ENCODE assay signal across 6 mouse cellular contexts in the genomic region with DNA sequence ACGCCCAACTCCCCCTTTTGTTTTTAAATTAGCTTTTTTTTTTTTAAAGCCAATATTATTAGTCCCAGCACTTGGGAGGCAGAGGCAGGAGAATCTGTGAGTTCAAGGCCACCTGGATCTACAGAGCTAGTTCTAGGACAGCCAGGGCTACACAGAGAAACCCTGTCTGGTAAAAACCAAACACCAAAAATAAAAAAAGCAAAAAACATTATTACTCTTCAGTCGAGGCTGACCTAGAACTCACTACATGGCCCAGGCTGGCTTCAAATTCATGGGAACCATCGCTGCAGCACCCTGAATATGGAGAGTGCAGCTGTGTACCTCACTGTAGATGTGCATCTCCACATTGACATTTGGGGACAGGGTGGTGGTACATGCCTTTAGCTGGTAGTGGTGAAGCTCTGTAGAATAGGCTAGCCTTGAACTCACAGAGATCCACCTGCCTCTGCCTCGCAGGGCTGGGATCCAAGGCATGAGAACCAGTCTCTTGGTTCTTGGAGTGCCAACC. TPM values are rescaled to one million over a fixed set of nuclear protein-coding genes. Genes with fewer than 3 reads are reported as not detected.
DNase-seq lines count a peak whose midpoint lies in the region; ATAC-seq and TF ChIP-seq lines count a peak whose summit lies in the region.
"Not testable (repeated sequence)": the region's sequence is repeated elsewhere in the genome, so short reads cannot be mapped to it uniquely, and the experiment has no call there.
"Had no signal": no experiment of that assay in that cellular context is flagged by ENCODE, and none has a peak within 500 bp of the region (broad histone marks: within the 10 kb centered on the region; RNA-seq: fewer than 3 reads in every experiment).

No protein-coding gene starts in this region.

- H3K27me3 ChIP-seq in CH12.LX (replicated peaks); lung, postnatal 0 days (replicated peaks; ENCODE audit: insufficient read depth, low read length); myocyte (ENCODE audit: control insufficient read depth, insufficient read depth, insufficient read length): not testable (repeated sequence)

- dilution Hi-C loops in CH12.LX (cut with MboI; ENCODE audit: extremely low pct_ligation_motif_present, extremely low pct_unique_long_range_greater_than_20kb, low sequenced_read_pairs): not testable (repeated sequence)

- peaks cover 9 to 40% of the 10 kb centered on the region in 2 experiments for H3K4me1 ChIP-seq in CH12.LX (ENCODE audit: control insufficient read depth in 1 of 2, insufficient read depth in 2 of 2)
- not testable (repeated sequence) for H3K4me1 ChIP-seq in ES-E14 (ENCODE audit: control insufficient read depth in 2 of 2, insufficient read depth in 2 of 2, low read length in 2 of 2, poor library complexity in 1 of 2); lung, postnatal 0 days (ENCODE audit: insufficient read depth, low read depth, low read length)

- not testable (repeated sequence) for TF ChIP-seq EP300 in CH12.LX (IDR thresholded peaks at IDR 0.05; ENCODE audit: low read length); lung, postnatal 0 days (IDR thresholded peaks at IDR 0.05)

- H3K36me3 ChIP-seq in CH12.LX (replicated peaks in 1 of 2; ENCODE audit: control insufficient read depth in 1 of 2, insufficient read depth in 1 of 2, low read length in 1 of 2) (peaks cover 28 to 31% of the 10 kb centered on the region in 2 experiments), ES-E14 (ENCODE audit: control insufficient read depth, insufficient read depth, low read length, poor library complexity, severe bottlenecking) (peaks cover 23% of the 10 kb centered on the region), myocyte (ENCODE audit: control insufficient read depth, insufficient read depth) (peaks cover 14% of the 10 kb centered on the region)
- not testable (repeated sequence) for H3K36me3 ChIP-seq in lung, postnatal 0 days (ENCODE audit: insufficient read depth, low read length)

- not testable (repeated sequence) for H3K9me3 ChIP-seq in CH12.LX (replicated peaks; ENCODE audit: low read length); ES-E14 (ENCODE audit: control insufficient read depth, insufficient read depth, low read depth, low read length); lung, postnatal 0 days (ENCODE audit: low read length)

- not testable (repeated sequence) for H3K27ac ChIP-seq in CH12.LX (ENCODE audit: insufficient read depth, low read depth); ES-E14 (ENCODE audit: insufficient read depth, low read depth, low read length, poor library complexity, severe bottlenecking); lung, postnatal 0 days (ENCODE audit: low read length)

- TF ChIP-seq POLR2A in CH12.LX (IDR thresholded peaks at IDR 0.05; ENCODE audit: low read depth, low read length): peak; percentile 28; the same call in 1 of the 2 replicates
- peak; percentile 27 for TF ChIP-seq POLR2A in myocyte (IDR thresholded peaks at IDR 0.05; ENCODE audit: insufficient read length, low read depth)

- H3ac ChIP-seq in myocyte (ENCODE audit: control insufficient read depth, insufficient read length): not testable (repeated sequence)

- not testable (repeated sequence) for TF ChIP-seq RAD21 in CH12.LX (IDR thresholded peaks at IDR 0.05; ENCODE audit: low read depth, low read length)

- WGBS in lung, postnatal 0 days: 83% methylated on average over 3 of the region's 4 CpGs

- not testable (repeated sequence) for H3K9ac ChIP-seq in CH12.LX (ENCODE audit: insufficient read depth, low read depth); ES-E14 (ENCODE audit: insufficient read depth, low read depth, low read length, poor library complexity, severe bottlenecking); lung, postnatal 0 days (replicated peaks; ENCODE audit: low read depth)

- H3K79me2 ChIP-seq in CH12.LX (replicated peaks; ENCODE audit: control insufficient read depth, extremely low read depth, insufficient read depth, poor library complexity, severe bottlenecking) (peaks cover 24% of the 10 kb centered on the region), myocyte (ENCODE audit: control insufficient read depth, insufficient read depth) (peaks cover 18% of the 10 kb centered on the region)

- not testable (repeated sequence) for DNase-seq in CH12.LX (ENCODE audit: extremely low read depth); ES-E14 (ENCODE audit: low read depth, low spot score)
- peak; percentile 37 for DNase-seq in MN1 (ENCODE audit: low spot score)
- peak; percentile 3 for DNase-seq in lung, postnatal 0 days (ENCODE audit: low spot score)

- H3K4me2 ChIP-seq in CH12.LX (ENCODE audit: insufficient read depth, low read depth, poor library complexity, severe bottlenecking); lung, postnatal 0 days (replicated peaks; ENCODE audit: low read depth, low read length); myocyte (ENCODE audit: low read depth): not testable (repeated sequence)

- TF ChIP-seq CTCF in CH12.LX (conservative IDR thresholded peaks at IDR 0.05 in 1 of 2, IDR thresholded peaks at IDR 0.05 in 1 of 2; ENCODE audit: low read depth in 2 of 2, low read length in 2 of 2); lung, postnatal 0 days (IDR thresholded peaks at IDR 0.05): not testable (repeated sequence)

- in situ Hi-C loops in CH12.LX (cut with MboI; ENCODE audit: low pct_ligation_motif_present, low pct_unique_long_range_greater_than_20kb, low sequenced_read_pairs); ES-E14 (cut with MboI; ENCODE audit: low sequenced_read_pairs in 2 of 2, unreplicated experiment in 2 of 2): not testable (repeated sequence)

- ATAC-seq in lung, postnatal 0 days: not testable (repeated sequence)

- not testable (repeated sequence) for H3K4me3 ChIP-seq in CH12.LX (replicated peaks in 1 of 3; ENCODE audit: low read depth in 2 of 3, low read length in 2 of 3, poor library complexity in 1 of 3); ES-E14 (ENCODE audit: insufficient read depth in 1 of 2, low read depth in 1 of 2, low read length in 2 of 2, poor library complexity in 1 of 2, severe bottlenecking in 1 of 2); lung, postnatal 0 days (ENCODE audit: low read depth, low read length); myocyte

TF ChIP-seq in CH12.LX, 34 proteins besides CTCF, POLR2A, EP300 and RAD21:
- TF ChIP-seq POLR2AphosphoS2 (IDR thresholded peaks at IDR 0.05; ENCODE audit: low read depth, low read length): peak; percentile 71; the same call in 1 of the 2 replicates

TF ChIP-seq in ES-E14, 5 proteins besides CTCF, POLR2A, EP300 and RAD21:
- TF ChIP-seq CHD2 (IDR thresholded peaks at IDR 0.05; ENCODE audit: low read depth, low read length): 0 out of 2 replicates have a peak, but pooled peaks have one; percentile 7

TF ChIP-seq in myocyte, 11 proteins besides CTCF, POLR2A, EP300 and RAD21:
- TF ChIP-seq POLR2AphosphoS2 (IDR thresholded peaks at IDR 0.05; ENCODE audit: insufficient read length, low read depth): peak; percentile 77

RNA-seq across cellular contexts. Expression of a gene that starts 3.4 kb away (rescaled TPM):
- total RNA-seq in CH12.LX (2012; rRNA removed) (2,580 and 2,987 TPM in 2 replicates), CH12.LX (2014; rRNA removed) (1,667 and 1,906 TPM in 2 replicates), ES-E14 (2012; rRNA removed) (1,660 and 1,982 TPM in 2 replicates)
- polyA plus RNA-seq in CH12.LX (2012; ENCODE audit: insufficient read length, low read depth) (2,220 and 2,250 TPM in 2 replicates), myocyte (2012; fragmentation: generic; extraction: Trizol) (1,658 TPM)
- polyA plus RNA-seq in lung, postnatal 0 days (2015; fragmentation: Nextera tagmentation; extraction: Ambion mirVana): 459 and 465 TPM in 2 replicates

RNA-seq across cellular contexts. Expression of a gene that starts 22.6 kb away (rescaled TPM):
- 0.08 and 0.13 TPM in 2 replicates for total RNA-seq in CH12.LX (2012; rRNA removed)
- 0.09 TPM in 1 of 2 replicates, not detected in the other for total RNA-seq in CH12.LX (2014; rRNA removed)
- 0.57 and 1.5 TPM in 2 replicates for polyA plus RNA-seq in CH12.LX (2012; ENCODE audit: insufficient read length, low read depth)
- 1.4 and 1.9 TPM in 2 replicates for total RNA-seq in ES-E14 (2012; rRNA removed)
- polyA plus RNA-seq in lung, postnatal 0 days (2015; fragmentation: Nextera tagmentation; extraction: Ambion mirVana): 1.3 and 1.5 TPM in 2 replicates
- polyA plus RNA-seq in myocyte (2012; fragmentation: generic; extraction: Trizol): 0.04 TPM
- total RNA-seq: common myeloid progenitor, adult 5-6 weeks had no signal

RNA-seq across cellular contexts. Expression of a gene that starts 33.7 kb away (rescaled TPM):
- total RNA-seq in CH12.LX (2012; rRNA removed) (12.6 and 13.2 TPM in 2 replicates), CH12.LX (2014; rRNA removed) (11.3 and 13.0 TPM in 2 replicates), ES-E14 (2012; rRNA removed) (24.9 and 30.3 TPM in 2 replicates)
- polyA plus RNA-seq in CH12.LX (2012; ENCODE audit: insufficient read length, low read depth) (7.4 and 7.7 TPM in 2 replicates), myocyte (2012; fragmentation: generic; extraction: Trizol) (23.3 TPM)
- 21.4 and 22.6 TPM in 2 replicates for polyA plus RNA-seq in lung, postnatal 0 days (2015; fragmentation: Nextera tagmentation; extraction: Ambion mirVana)

RNA-seq across cellular contexts. Expression of a gene that starts 50.7 kb away (rescaled TPM):
- total RNA-seq in CH12.LX (2012; rRNA removed) (8.3 and 10.5 TPM in 2 replicates), CH12.LX (2014; rRNA removed) (10.9 and 11.4 TPM in 2 replicates), ES-E14 (2012; rRNA removed) (7.0 and 7.4 TPM in 2 replicates)
- polyA plus RNA-seq in CH12.LX (2012; ENCODE audit: insufficient read length, low read depth) (9.0 TPM in 2 replicates), myocyte (2012; fragmentation: generic; extraction: Trizol) (23.3 TPM)
- 12.3 and 12.6 TPM in 2 replicates for polyA plus RNA-seq in lung, postnatal 0 days (2015; fragmentation: Nextera tagmentation; extraction: Ambion mirVana)

RNA-seq across cellular contexts. Expression of a gene that starts 57.4 kb away (rescaled TPM):
- total RNA-seq in CH12.LX (2012; rRNA removed) (133 and 166 TPM in 2 replicates), CH12.LX (2014; rRNA removed) (126 and 129 TPM in 2 replicates), ES-E14 (2012; rRNA removed) (127 and 170 TPM in 2 replicates)
- polyA plus RNA-seq in CH12.LX (2012; ENCODE audit: insufficient read length, low read depth) (550 and 650 TPM in 2 replicates), myocyte (2012; fragmentation: generic; extraction: Trizol) (127 TPM)
- 64.2 and 66.5 TPM in 2 replicates for polyA plus RNA-seq in lung, postnatal 0 days (2015; fragmentation: Nextera tagmentation; extraction: Ambion mirVana)
